Mouse (Mus musculus) myocyte (in vitro differentiated cells): ENCODE results near the gene Gm3033. TPM values are rescaled to one million over a fixed set of nuclear protein-coding genes. Genes with fewer than 3 reads are reported as not detected.
"Not testable (repeated sequence)": the region's sequence is repeated elsewhere in the genome, so short reads cannot be mapped to it uniquely, and the experiment has no call there.

ENCODE experiments used
- H3K27me3 ChIP-seq: one replicate; pipeline ENCODE4 v1.6.1; 2011; ENCODE audit not compliant: control insufficient read depth, insufficient read depth, insufficient read length
- H3K36me3 ChIP-seq: one replicate; pipeline ENCODE4 v1.6.1; 2011; ENCODE audit not compliant: control insufficient read depth, insufficient read depth
- H3K4me2 ChIP-seq: one replicate; pipeline ENCODE4 v1.6.1; 2011; ENCODE audit warnings: low read depth, control low read depth
- H3K4me3 ChIP-seq: one replicate; pipeline ENCODE4 v1.5.1; 2011; ENCODE audit warnings: mild to moderate bottlenecking, control low read depth, moderate library complexity
- H3K79me2 ChIP-seq: one replicate; pipeline ENCODE4 v1.6.1; 2011; ENCODE audit not compliant: control insufficient read depth, insufficient read depth
- H3ac ChIP-seq: one replicate; pipeline ENCODE4 v1.6.1; 2011; ENCODE audit not compliant: control insufficient read depth, insufficient read length
- polyA plus RNA-seq: library from polyadenylated mRNA; unstranded; fragments of >200 nt; fragmentation: generic; extraction: Trizol; gene quantifications from one replicate; pipeline ENCODE4 v1.2.1, GENCODE M21; 2012; ENCODE audit warnings: missing spikeins

Gene Gm3033
- not detected for polyA plus RNA-seq

DNA sequence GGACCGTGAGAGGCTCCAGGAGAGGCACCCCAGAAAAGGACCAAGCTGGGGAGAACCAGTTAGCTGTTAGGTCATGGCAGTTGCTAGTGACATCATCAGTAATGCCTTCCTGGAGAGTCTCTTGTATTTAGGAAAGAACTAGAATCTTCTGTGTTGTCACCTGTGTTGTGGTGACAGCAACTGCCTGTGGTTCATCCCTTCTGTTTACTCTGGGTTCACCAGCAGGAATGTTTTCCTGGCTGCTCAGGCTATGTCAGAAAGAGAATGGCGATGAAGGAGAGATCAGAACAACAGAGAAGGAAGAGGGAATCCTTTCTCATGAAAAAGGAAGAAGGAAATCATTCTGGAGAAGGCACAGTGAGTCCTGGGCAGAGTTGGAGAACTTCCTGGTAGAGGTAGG is at the start of gene Gm3033:
TSS of gene Gm3033 (plus strand) at position 301 of the 400 bp plus-strand sequence.
- H3ac ChIP-seq, H3K79me2 ChIP-seq, H3K27me3 ChIP-seq, H3K4me2 ChIP-seq, H3K36me3 ChIP-seq, H3K4me3 ChIP-seq: not testable (repeated sequence)

DNA sequence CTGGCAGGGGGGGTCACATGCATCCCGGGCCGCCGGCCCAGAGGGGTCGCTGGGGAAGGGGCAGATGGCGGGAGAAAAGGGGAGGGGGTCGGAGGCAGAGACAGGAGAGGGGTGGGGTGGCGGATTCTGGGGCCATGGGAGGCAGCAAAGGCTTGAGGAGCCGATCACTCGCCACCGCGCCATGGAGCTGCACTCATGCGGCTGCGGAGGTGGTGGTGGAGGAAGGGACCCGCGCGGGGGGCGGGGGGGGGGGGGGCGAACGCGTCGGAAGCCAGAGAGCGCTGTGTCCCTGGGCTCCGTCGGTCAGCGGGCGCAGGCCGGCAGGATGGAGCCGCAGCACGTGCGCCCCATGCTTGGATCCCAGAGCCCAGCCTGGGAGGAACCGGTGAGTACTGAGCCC is 36.3 kb upstream of the Gm3033 start, which contains the start of gene Gm3002:
TSS of gene Gm3002 (plus strand) at position 301 of the 400 bp plus-strand sequence.
- H3K79me2 ChIP-seq, H3ac ChIP-seq, H3K4me2 ChIP-seq, H3K36me3 ChIP-seq, H3K4me3 ChIP-seq, H3K27me3 ChIP-seq: not testable (repeated sequence)

DNA sequence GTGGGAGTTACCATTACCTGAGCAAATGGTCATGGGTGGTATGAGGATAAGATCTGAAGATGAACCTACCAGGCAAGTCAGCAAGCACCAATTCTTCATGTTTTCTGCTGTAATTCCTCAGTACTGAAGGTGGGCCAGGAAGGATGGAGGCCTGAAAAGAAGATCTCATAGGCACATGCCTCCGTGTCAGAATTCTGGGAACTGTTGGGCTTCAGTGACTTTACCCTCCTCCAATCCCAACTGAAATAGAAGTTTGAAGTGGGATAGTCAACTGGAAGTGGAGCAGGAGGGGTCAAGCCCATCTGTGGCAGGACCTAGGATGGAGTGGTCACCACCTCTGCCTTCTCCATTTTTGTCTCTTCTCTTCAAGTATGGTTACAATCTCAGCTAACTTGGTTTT is 37.8 kb downstream of the Gm3033 start, which contains the start of gene Gm2916:
TSS of gene Gm2916 (plus strand) at position 301 of the 400 bp plus-strand sequence.
- not testable (repeated sequence) for H3ac ChIP-seq, H3K4me3 ChIP-seq, H3K36me3 ChIP-seq, H3K79me2 ChIP-seq, H3K27me3 ChIP-seq, H3K4me2 ChIP-seq

Other genes with a start within 250 kb of the Gm3033 start
- gene Gm3012, start 211.7 kb upstream of the Gm3033 start, polyA plus RNA-seq, result not detected
- gene Gm3020, start 194.2 kb upstream of the Gm3033 start, polyA plus RNA-seq, result not detected
- gene Gm3043, start 157.5 kb upstream of the Gm3033 start, polyA plus RNA-seq, result not detected
- not detected for gene Gm3002, start 36.2 kb upstream of the Gm3033 start, polyA plus RNA-seq
- gene Gm2916, start 37.9 kb downstream of the Gm3033 start, polyA plus RNA-seq, result not detected
- not detected for gene Gm3029, start 85.5 kb downstream of the Gm3033 start, polyA plus RNA-seq
- not detected for gene Gm3095, start 117.3 kb downstream of the Gm3033 start, polyA plus RNA-seq
- not detected for gene Gm3099, start 152.1 kb downstream of the Gm3033 start, polyA plus RNA-seq
- not detected for gene Gm5796, start 177.7 kb downstream of the Gm3033 start, polyA plus RNA-seq
- gene Gm3115, start 237.9 kb downstream of the Gm3033 start, polyA plus RNA-seq, result not detected